Mouse (Mus musculus) hindbrain, postnatal 0 days (tissue): ENCODE data around the gene Gm39566. TPM values are rescaled to one million over a fixed set of nuclear protein-coding genes. Genes with fewer than 3 reads are reported as not detected.

Experiments
- ATAC-seq: fragments of 200-750 bp; cut with Nextera tagmentation; 2 replicates; pipeline ENCODE4 v1.8.0; 2017; ENCODE audit warnings: mild to moderate bottlenecking, moderate TSS enrichment, moderate library complexity
- DNase-seq: peaks from one replicate; pipeline ENCODE4 v3.0.0-alpha.2; 2015; ENCODE audit warnings: low spot score
- H3K27ac ChIP-seq: fragments of 300-500 bp; sonication (generic); 2 replicates; pipeline ENCODE4 v1.5.1; 2014; ENCODE audit warnings: mild to moderate bottlenecking
- H3K27me3 ChIP-seq: fragments of 300-500 bp; sonication (generic); 2 replicates; pipeline ENCODE4 v1.6.1; 2014; ENCODE audit warnings: low read length, mixed read lengths; ENCODE audit not compliant: insufficient read depth
- H3K36me3 ChIP-seq: fragments of 300-500 bp; sonication (generic); 2 replicates; pipeline ENCODE4 v1.6.1; 2014; ENCODE audit warnings: low read length, mixed read lengths; ENCODE audit not compliant: insufficient read depth
- H3K4me1 ChIP-seq: fragments of 300-500 bp; sonication (generic); 2 replicates; pipeline ENCODE4 v1.6.1; 2014; ENCODE audit warnings: antibody characterized with exemption, low read length, mixed read lengths; ENCODE audit not compliant: insufficient read depth
- H3K4me2 ChIP-seq: fragments of 300-500 bp; sonication (generic); 2 replicates; pipeline ENCODE4 v1.6.1; 2014; ENCODE audit warnings: low read depth, mild to moderate bottlenecking, low read length, moderate library complexity, mixed read lengths
- H3K4me3 ChIP-seq: fragments of 300-500 bp; sonication (generic); 2 replicates; pipeline ENCODE4 v1.5.1; 2014; ENCODE audit warnings: low read length
- H3K9ac ChIP-seq: fragments of 300-500 bp; sonication (generic); replicated peaks from 2 replicates; pipeline ENCODE4 v1.6.1; 2014; ENCODE audit warnings: mild to moderate bottlenecking, low read length, moderate library complexity, mixed read lengths
- H3K9me3 ChIP-seq: fragments of 300-500 bp; sonication (generic); 2 replicates; pipeline ENCODE4 v1.6.1; 2016; ENCODE audit warnings: low read length, mixed read lengths
- CTCF ChIP-seq: IDR thresholded peaks from 2 replicates; pipeline ENCODE4 v1.5.1; 2016; ENCODE audit warnings: antibody characterized with exemption, control low read depth, low read depth
- WGBS: fragments of 180-500 bp; shearing (Covaris S2); extraction: QIAGEN DNeasy Blood & Tissue Kit; methylation state at CpG from one replicate; pipeline ENCODE4 v1.1.7; 2014; 5-methylcytosine and 5-hydroxymethylcytosine counted together
- polyA plus RNA-seq: library from polyadenylated mRNA; unstranded; fragments of >200 nt; fragmentation: Nextera tagmentation; extraction: Ambion mirVana; gene quantifications from 2 replicates; pipeline ENCODE4 v1.2.1, GENCODE M21; 2015
- total RNA-seq: library from RNA; depleted of rRNA; stranded (reverse); fragments of >200 nt; gene quantifications from 2 replicates; pipeline ENCODE4 v1.2.3, GENCODE M21; 2014

Gene Gm39566
- total and polyA plus RNA-seq, 2 experiments from 2014 or later, result not detected

DNA sequence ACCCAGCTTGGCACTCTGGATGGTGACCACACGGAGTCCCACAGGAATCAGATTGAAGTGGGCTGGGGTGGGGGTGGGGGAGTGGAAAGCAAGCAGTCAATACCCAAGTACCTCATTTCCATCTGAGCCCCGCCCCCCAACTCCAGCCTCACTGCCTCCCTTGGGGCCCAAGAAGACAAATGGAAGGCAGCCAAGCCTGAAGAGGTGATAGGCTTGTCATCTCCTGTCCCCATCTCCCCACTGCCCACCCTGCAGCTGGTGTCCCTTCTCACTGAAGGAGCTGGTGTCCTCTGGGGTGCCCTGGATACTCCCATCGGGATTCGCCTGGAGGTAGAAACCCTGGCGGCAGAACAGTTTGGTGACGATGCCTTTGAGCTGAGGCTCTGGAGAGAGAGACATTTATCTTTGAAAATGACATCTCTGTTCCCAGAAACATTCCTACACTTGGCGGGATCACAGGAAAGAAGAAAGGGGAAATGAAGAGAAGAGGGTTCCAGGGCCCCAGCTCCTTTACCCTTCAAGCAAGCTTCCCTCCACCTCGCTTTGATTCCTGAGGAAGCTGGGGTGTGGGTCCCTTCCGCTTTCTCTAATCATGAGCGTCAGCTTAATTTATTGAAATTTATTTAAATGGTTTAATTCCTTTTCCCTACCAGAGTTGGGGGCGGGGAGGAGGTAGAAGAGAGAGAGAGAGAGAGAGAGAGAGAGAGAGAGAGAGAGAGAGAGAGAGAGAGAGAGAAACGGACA is 15.5 kb downstream of the Gm39566 start:
- Histone ChIP-seq H3K4me1 (peaks cover 29% of the 10 kb centered on the region), H3K27ac (peak overlapping the region; percentile 92), H3K27me3 (0 out of 2 replicates have a peak, but pooled peaks cover 3% of the 10 kb centered on the region), H3K9ac (peak overlapping the region; percentile 71), H3K4me3 (peak overlapping the region; percentile 60), H3K4me2 (peak overlapping the region; percentile 95), H3K36me3 (no peaks in the 10 kb centered on the region), H3K9me3 (no peaks in the 10 kb centered on the region)
- WGBS, result 11% methylated on average over 12 of the region's 12 CpGs
- TF ChIP-seq CTCF, result no peak
- DNase-seq, result peak; percentile 53
- ATAC-seq, result no peak

DNA sequence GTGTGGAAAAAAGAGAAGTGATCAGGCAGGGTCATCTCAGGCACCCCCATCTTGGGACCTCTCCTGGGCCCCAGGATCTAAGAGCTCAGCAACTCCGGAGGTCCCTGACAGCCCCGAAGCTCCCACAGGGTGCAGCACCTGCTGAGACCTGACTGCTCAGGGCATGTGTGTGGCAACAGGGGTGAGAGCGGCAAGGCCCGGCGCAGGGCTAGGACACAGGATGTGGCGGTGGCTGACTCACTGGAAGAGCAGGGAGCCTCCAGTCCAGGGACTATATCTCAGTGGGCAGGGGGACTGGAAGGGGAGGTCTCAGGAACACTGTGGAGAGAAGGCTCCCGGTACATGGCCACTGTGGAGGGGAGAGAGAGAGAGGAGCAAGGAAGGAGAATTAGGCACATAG is 17.2 kb downstream of the Gm39566 start:
- no peak overlapping the region for H3K9ac ChIP-seq
- no peak for TF ChIP-seq CTCF
- H3K9me3 ChIP-seq, result no peaks in the 10 kb centered on the region
- no peak overlapping the region for H3K4me3 ChIP-seq
- no peak overlapping the region for H3K4me2 ChIP-seq
- peaks cover 19% of the 10 kb centered on the region for H3K4me1 ChIP-seq
- no peaks in the 10 kb centered on the region for H3K27me3 ChIP-seq
- 80% methylated on average over 7 of the region's 7 CpGs for WGBS
- H3K27ac ChIP-seq, result no peak overlapping the region
- ATAC-seq (no peak), DNase-seq (no peak)
- no peaks in the 10 kb centered on the region for H3K36me3 ChIP-seq

DNA sequence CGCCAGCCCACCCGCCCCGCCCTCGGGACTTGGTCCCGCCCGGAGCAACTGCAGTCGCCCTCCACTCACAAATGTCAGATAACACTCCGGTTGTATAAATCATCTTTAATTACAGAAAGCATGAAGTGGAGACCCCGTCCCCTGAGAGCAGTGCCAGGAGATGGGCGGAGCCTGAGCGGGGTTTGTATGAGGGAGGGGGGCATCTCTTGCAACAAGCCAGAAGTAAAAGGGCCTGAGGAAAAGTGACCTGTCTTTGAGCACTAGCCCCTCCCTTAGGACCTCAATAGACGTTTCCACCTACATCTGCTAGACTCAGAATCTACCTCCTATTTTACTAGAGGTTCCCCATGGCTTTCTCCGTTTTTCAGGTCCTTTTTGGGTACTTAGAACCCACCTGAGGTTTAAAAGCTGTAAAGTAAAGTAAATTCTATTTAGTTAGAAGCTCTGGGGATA is 19.1 kb downstream of the Gm39566 start:
- peak overlapping the region; percentile 25; the same call in 1 of the 2 replicates for H3K9ac ChIP-seq
- no peaks in the 10 kb centered on the region for H3K27me3 ChIP-seq
- WGBS, result 3% methylated on average over 13 of the region's 13 CpGs
- H3K36me3 ChIP-seq, result no peaks in the 10 kb centered on the region
- peaks cover 15% of the 10 kb centered on the region for H3K4me1 ChIP-seq
- ATAC-seq, result no peak
- no peak for TF ChIP-seq CTCF
- no peak for DNase-seq
- no peak overlapping the region for H3K27ac ChIP-seq
- no peaks in the 10 kb centered on the region for H3K9me3 ChIP-seq
- peak overlapping the region; percentile 64 for H3K4me2 ChIP-seq
- H3K4me3 ChIP-seq, result peak overlapping the region; percentile 39

DNA sequence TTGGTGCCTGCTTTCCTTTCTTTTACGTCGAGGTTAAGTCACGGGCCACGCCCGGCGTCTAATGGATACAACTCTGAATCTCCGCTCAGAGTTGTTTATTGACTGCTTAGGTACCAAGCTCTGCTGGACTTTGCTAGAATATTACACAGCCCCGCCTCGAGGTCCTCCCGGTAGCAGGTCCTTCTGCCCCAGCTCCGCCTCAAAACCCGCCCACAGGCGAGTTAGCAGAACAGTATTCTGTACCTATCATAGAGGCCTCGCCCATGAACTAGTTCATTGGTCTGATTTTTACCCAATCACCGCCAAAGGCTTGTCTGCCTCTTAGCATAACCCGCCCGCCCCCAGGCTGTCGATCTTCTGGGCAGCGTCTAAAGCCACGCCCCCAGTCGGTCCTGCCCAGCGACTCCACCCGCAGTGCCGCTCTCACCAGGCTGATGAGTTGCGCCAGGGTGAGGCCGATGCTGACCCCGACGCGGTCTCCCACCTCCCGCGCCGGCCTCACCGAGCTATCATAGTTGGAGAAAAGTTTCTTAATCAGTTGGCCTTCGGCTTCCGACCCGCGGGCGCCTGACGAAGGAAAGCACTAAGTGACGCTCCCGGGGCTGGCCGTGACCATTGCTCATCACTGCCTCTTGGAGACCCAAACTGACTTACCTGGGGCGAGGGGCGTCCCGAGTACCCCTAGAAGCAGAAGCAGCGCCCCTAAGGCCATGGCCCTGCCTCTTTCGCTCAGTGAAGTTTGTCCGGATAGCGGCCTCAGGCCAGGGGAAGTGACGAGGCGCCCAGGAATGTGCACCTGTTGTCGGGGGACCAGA is 19.7 kb downstream of the Gm39566 start, which contains the start of gene Chrnb1:
TSS of gene Chrnb1 (minus strand) at position 776 of the 815 bp plus-strand sequence.
- H3K9ac ChIP-seq, result peak within 1 kb of the TSS; percentile 25; the same call in 1 of the 2 replicates
- DNase-seq, result peak; percentile 95
- H3K4me3 ChIP-seq, result peak within 1 kb of the TSS; percentile 39
- H3K4me2 ChIP-seq, result peak within 1 kb of the TSS; percentile 64
- H3K27ac ChIP-seq, result no peak within 1 kb of the TSS
- no peaks in the 10 kb centered on the region for H3K9me3 ChIP-seq
- peaks cover 14% of the 10 kb centered on the region for H3K4me1 ChIP-seq
- no peaks in the 10 kb centered on the region for H3K27me3 ChIP-seq
- H3K36me3 ChIP-seq, result no peaks in the 10 kb centered on the region
- ATAC-seq, result peak; percentile 92
- TF ChIP-seq CTCF, result no peak
- WGBS, result 2% methylated on average over 52 of the region's 52 CpGs

DNA sequence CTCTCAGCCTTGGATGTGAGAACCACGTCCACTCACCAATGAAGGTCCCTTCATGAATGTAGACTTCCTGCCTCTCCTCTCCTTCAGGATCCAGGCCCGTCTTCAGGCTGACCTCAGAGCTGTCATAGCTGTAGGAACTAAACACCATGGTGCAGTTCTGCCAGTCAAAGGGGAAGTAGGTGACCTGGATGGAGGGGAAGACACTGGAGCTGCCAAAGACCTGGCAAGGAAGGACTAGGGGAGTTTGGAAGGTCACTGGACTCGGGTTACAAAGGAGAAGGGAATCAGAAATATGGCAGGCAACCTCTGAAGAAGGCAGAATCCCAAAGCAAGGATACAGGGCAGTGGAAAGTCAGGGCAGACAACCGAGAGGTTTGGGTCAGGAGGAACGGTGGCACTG is 21.7 kb downstream of the Gm39566 start:
- DNase-seq (no peak), ATAC-seq (no peak)
- no peak for TF ChIP-seq CTCF
- H3K4me3 ChIP-seq, result no peak overlapping the region
- no peaks in the 10 kb centered on the region for H3K36me3 ChIP-seq
- H3K27me3 ChIP-seq, result no peaks in the 10 kb centered on the region
- H3K9me3 ChIP-seq, result no peaks in the 10 kb centered on the region
- H3K9ac ChIP-seq, result no peak overlapping the region
- WGBS, result 68% methylated on average over 5 of the region's 5 CpGs
- no peaks in the 10 kb centered on the region for H3K4me1 ChIP-seq
- H3K4me2 ChIP-seq, result no peak overlapping the region
- no peak overlapping the region for H3K27ac ChIP-seq

DNA sequence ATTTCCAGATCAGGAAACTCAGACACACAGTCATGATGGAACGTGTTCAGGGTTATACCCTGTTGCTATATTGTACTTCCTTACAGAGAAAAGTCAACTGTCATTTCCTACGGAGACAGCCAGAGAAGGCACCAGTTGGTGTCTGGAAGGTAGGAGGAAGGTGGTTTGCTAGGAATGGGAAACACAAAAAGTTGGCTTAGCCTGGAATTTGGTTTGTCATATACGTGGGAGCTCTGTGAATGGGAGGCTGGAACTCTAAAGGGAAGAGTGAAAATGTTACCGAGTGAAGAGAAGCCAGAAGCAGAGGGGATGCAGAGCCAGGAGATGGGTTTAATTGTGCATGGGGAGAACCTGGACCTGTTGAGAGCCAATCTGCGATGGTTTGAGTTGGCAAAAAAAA is 23.7 kb downstream of the Gm39566 start:
- no peaks in the 10 kb centered on the region for H3K36me3 ChIP-seq
- DNase-seq, result no peak
- H3K4me3 ChIP-seq, result no peak overlapping the region
- H3K27ac ChIP-seq, result no peak overlapping the region
- no peaks in the 10 kb centered on the region for H3K27me3 ChIP-seq
- no peak overlapping the region for H3K9ac ChIP-seq
- H3K9me3 ChIP-seq, result no peaks in the 10 kb centered on the region
- no peak for TF ChIP-seq CTCF
- no peak for ATAC-seq
- no peak overlapping the region for H3K4me2 ChIP-seq
- WGBS, result 62% methylated on average over 5 of the region's 5 CpGs
- H3K4me1 ChIP-seq, result no peaks in the 10 kb centered on the region
